Mouse (Mus musculus): ENCODE measurements around the gene Rnf10.

Gene Rnf10

GRCm38 (mm10) chr5:115235323-115235771, 37.4 kb downstream of the Rnf10 start:
- DNase-seq (ENCODE audit: low spot score in 2 of 2) = peak; percentile 55 to 80

- DNase-seq (ENCODE audit: low spot score in 2 of 2) = peak in 1 of 2 experiments; percentile 54
Measured at GRCm38 (mm10) chr5:115234519-115234918, 38.2 kb downstream of the Rnf10 start.

GRCm38 (mm10) chr5:115233031-115233780, 39.5 kb downstream of the Rnf10 start:
- DNase-seq (ENCODE audit: low spot score in 2 of 2) = no peak

GRCm38 (mm10) chr5:115232516-115232915, 40.2 kb downstream of the Rnf10 start:
- DNase-seq (ENCODE audit: low spot score in 2 of 2) = no peak

- DNase-seq (ENCODE audit: low spot score in 2 of 2) = no peak
Measured at GRCm38 (mm10) chr5:115231552-115232120, 41.1 kb downstream of the Rnf10 start.

GRCm38 (mm10) chr5:115230830-115231551, 41.7 kb downstream of the Rnf10 start:
- DNase-seq (ENCODE audit: low spot score in 2 of 2) = peak; percentile 61 to 72

- DNase-seq (ENCODE audit: low spot score in 2 of 2) = no peak
Measured at GRCm38 (mm10) chr5:115222485-115222884, 50.2 kb downstream of the Rnf10 start.

- peak in 1 of 2 experiments; percentile 70 for DNase-seq (ENCODE audit: low spot score in 2 of 2)
Measured at GRCm38 (mm10) chr5:115220931-115221640, 51.6 kb downstream of the Rnf10 start.

GRCm38 (mm10) chr5:115217998-115218397, 54.7 kb downstream of the Rnf10 start:
- no peak for DNase-seq (ENCODE audit: low spot score in 2 of 2)

GRCm38 (mm10) chr5:115215273-115216185, 57.2 kb downstream of the Rnf10 start:
- DNase-seq (ENCODE audit: low spot score in 2 of 2) = no peak

GRCm38 (mm10) chr5:115214864-115215263, 57.8 kb downstream of the Rnf10 start:
- peak in 1 of 2 experiments; percentile 64 for DNase-seq (ENCODE audit: low spot score in 2 of 2)

- DNase-seq (ENCODE audit: low spot score in 2 of 2) = peak in 1 of 2 experiments; percentile 47
Measured at GRCm38 (mm10) chr5:115212861-115213260, 59.8 kb downstream of the Rnf10 start.

GRCm38 (mm10) chr5:115212451-115212850, 60.2 kb downstream of the Rnf10 start:
- DNase-seq (ENCODE audit: low spot score in 2 of 2) = peak in 1 of 2 experiments; percentile 39

- DNase-seq (ENCODE audit: low spot score in 2 of 2) = no peak
Measured at GRCm38 (mm10) chr5:115210380-115210779, 62.3 kb downstream of the Rnf10 start.

- DNase-seq (ENCODE audit: low spot score in 2 of 2) = no peak
Measured at GRCm38 (mm10) chr5:115208601-115209000, 64.1 kb downstream of the Rnf10 start.

GRCm38 (mm10) chr5:115207892-115208291, 64.8 kb downstream of the Rnf10 start:
- no peak for DNase-seq (ENCODE audit: low spot score in 2 of 2)

- DNase-seq (ENCODE audit: low spot score in 2 of 2) = no peak
Measured at GRCm38 (mm10) chr5:115207244-115207643, 65.5 kb downstream of the Rnf10 start.

GRCm38 (mm10) chr5:115204562-115205311, 68.0 kb downstream of the Rnf10 start:
- DNase-seq (ENCODE audit: low spot score in 2 of 2) = peak in 1 of 2 experiments; percentile 76

GRCm38 (mm10) chr5:115203735-115204561, 68.8 kb downstream of the Rnf10 start:
- no peak for DNase-seq (ENCODE audit: low spot score in 2 of 2)
